Mouse (Mus musculus) neutrophil, adult 5-6 weeks (primary cell): ENCODE measurements around the gene Anapc7. TPM values are rescaled to one million over a fixed set of nuclear protein-coding genes. Genes with fewer than 3 reads are reported as not detected.
"Not testable (repeated sequence)": the region's sequence is repeated elsewhere in the genome, so short reads cannot be mapped to it uniquely, and the experiment has no call there.

ENCODE experiments used
- ATAC-seq: fragments of 151-379, 151-347 bp; 2 replicates; pipeline ENCODE4 v1.8.0; 2017; ENCODE audit warnings: mild to moderate bottlenecking, moderate TSS enrichment; ENCODE audit not compliant: insufficient number of reproducible peaks, poor library complexity, low FRiP score, severe bottlenecking; ENCODE audit errors: extremely low read depth
- total RNA-seq: library from RNA; stranded (forward); fragments of 200-1000 nt; gene quantifications from 2 replicates; pipeline ENCODE4 v1.2.3, GENCODE M21; 2017

Anapc7 gene
- total RNA-seq, 1 experiment from 2014 or later: 24.6 TPM

DNA sequence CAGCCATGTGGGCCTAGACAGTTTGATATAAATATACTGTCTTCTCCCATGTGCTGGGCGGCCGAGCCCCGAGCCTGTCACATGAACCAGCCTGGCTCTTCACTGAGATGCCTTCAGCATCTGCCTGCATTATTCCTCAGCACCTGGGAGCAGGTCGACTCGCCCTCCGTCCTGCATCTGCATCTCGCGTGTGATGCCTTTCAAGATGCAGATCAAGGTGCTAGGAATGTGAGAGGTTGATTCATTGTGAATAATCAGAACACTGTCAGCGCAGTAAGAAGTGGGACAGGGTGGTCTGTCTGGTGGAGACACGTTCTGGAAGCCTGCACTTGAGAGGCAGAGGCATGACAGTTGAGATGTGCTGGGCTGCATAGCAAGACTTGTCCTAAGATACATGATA lies 23.0 kb downstream of the Anapc7 start:
- no peak for ATAC-seq

DNA sequence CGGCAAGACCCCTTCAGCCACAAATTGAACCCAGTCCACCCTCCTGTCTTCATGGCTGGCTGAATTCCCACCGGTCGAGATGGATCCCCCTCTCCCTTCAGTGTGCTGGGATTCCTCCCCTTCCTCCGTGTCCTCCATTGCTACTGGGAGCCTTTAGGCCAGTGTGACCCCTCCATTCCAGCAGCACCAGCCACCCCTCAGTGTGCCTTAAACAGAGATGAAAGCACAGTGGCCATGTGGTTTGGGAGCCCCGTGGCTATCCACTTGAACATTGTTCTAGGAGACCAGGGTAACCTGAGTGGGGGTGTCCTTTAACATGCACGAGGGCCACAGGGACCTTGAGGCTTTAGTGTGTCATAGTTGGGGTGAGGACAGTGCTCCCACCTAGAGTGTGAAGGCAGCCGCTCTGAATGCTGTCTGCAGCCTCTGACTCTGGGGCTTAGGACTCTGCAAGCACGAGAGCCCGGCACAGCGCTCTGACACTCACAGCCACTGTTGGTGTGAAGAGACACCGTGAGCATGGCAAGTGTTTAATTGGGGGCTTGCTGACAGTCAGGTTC lies 23.6 kb downstream of the Anapc7 start:
- no peak for ATAC-seq

DNA sequence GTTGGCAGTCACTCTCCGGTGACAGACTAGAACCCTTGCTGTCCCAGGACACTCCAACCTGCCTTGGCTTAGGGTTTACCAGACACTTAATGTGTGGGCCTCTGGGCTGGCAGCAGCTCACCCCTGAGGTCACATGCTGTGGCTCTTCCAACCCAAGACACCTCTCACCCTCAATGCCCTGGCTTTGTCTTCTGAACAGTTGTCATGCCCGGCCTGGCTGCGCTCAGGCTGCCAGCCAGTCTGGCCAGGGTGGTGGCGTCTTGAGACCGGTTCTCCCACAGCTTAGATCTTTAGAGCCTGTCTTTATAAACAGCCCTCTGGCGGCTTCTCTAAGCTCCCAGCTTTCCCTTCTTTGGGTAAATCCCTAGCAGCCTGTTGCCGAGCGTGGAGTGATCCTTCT lies 26.4 kb downstream of the Anapc7 start:
- ATAC-seq: no peak

DNA sequence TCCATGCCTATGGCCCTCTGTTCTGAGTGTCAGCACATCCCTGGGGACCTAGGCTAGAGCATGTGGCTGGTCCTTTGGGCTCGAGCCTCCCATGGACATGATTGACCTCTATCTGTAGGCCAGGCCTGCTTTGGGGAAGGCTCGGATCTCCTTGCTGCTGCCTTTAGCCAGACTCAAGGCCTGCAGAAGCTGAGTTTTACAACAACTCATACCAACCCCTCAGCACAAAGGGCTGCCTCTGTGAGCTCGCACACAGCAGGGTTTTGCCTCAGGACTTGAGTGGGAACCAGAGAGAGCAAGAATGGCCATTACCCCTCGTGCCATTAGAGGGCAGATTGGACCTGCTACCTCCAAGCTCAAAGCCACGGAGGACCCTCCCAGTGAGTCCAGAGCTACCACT lies 27.4 kb downstream of the Anapc7 start:
- no peak for ATAC-seq

DNA sequence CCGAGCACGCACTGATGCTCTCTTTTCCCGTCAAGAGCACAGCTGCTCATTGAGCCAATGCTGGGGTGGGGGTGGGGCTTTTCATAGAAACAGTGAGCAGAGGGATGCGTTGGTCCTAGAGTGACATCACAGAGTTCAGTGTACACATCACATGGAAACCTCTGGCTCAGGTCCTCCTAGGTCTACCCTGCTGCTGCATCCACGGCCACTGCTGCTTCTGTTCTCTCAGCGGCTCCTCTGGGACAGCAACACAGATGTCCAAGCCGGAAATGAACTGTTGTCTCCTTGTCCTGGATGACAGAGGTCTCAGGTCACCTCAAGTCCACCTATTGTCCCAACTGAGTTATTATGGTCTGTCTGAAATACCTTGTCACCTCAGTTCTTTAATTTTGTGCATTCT lies 28.5 kb downstream of the Anapc7 start:
- ATAC-seq: no peak

DNA sequence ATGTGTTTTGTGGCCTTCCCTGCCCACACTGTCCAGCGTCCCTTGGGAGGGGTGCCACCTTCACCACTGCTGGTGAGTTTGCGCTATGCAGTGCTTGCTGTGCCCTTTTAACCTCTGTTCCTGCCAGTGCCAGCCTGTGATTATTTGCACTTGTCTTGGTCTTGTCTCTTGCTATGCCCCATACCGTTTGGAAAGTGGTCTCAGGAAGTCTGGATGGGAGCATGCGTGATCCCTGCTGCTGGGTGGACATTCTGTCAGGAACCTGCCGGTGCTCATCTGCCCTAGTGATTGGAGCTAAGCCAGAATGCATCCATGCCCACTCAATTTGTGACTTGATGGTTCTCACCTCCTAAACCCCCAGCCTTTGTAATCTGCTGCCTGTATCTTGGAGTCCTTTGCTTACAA lies 29.4 kb downstream of the Anapc7 start:
- no peak for ATAC-seq

DNA sequence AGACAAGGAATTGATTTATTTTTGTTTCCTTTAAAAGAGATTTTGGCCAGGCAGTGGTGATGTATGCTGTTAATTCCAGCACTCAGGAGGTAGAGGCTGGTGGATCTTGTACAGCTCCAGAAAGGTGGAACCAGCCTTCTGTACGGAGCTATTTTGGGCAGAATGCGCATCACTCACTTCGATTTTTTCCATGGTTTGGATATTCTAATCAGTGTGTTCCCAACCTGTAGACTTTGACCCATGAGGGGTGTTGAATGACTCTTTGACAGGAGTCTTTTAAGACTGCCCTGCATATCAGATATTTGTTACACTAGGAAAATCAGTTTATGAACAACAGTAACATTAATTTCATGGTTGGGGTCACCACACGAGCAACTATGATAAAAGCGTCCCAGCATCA lies 29.8 kb downstream of the Anapc7 start:
- ATAC-seq: no peak

DNA sequence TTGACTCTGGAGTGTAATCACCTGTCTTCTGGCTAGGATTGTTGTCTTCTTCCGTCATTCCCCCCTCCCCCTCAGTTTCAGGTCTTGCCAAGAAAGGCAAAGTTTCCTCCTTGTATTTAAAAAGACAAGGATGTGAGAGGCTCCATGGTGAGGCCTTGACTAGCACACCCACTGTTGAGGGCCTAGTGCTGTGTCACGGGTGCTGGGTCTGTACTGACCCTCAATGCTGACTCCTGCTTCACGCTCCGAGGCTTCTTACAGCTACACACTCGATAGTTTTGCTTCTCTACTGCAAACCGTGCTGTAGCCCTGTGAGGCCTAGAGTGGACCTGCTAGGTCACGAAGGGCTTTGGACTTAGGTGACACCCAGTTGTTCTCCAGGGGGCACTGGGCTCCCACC lies 30.7 kb downstream of the Anapc7 start:
- no peak for ATAC-seq

DNA sequence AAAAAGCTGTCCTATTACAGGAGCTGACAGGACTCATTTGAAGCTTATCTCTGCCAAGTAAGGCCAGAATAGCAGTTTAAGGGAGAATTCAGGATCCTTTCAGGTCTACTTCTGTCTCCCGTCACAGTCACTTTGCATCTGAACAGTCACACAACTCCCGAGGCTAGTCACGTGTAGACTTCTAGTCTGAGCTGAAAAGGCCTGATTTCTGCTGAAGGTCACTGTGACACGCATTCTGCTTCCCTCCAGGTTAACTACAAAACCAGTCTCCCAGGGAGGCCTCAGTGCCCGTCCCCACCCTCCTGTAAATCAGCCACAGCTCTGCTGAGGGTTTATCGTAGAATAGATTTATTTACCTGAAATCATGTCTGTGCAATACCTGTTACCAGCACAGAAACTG lies 31.7 kb downstream of the Anapc7 start:
- no peak for ATAC-seq

DNA sequence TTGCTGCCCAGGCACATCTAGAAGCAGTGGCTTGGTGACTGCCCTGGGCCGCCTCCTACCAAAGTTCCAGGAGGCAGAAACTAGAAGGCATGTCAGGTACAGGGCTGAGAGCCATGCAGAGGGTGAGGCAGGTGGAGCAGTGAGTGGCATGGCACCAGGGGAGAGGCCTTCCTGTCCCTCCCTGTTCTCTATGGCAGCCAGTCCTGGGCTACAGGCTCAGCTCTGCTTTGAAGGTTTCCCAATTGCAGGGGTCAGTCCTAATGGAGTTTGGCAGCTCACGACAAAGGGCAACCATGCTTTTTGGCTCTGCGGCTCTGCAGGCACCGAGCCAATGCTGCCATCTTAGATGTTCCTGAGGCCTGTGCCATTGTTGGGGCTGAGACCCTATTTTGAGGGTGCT lies 32.9 kb downstream of the Anapc7 start:
- no peak for ATAC-seq

DNA sequence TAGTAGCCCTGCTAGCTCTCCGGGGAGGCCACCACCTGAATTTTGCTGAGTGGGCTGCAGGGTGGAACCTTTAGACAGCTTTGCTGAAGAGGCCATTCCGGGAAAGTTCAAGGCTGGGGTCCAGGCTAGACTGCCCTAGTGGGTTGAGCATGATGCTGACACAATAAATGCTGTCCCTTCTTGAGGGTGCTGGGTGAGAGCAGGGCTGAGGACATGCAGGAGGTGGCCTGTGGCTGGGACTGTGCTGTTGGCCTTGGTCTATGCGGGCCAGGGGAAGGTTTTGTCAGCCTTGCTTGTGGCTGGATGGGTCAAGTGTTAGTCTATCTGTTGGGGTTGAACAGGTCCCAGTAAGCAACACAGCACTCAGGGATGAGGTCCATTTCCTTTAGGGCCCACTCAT lies 33.4 kb downstream of the Anapc7 start:
- ATAC-seq: no peak

DNA sequence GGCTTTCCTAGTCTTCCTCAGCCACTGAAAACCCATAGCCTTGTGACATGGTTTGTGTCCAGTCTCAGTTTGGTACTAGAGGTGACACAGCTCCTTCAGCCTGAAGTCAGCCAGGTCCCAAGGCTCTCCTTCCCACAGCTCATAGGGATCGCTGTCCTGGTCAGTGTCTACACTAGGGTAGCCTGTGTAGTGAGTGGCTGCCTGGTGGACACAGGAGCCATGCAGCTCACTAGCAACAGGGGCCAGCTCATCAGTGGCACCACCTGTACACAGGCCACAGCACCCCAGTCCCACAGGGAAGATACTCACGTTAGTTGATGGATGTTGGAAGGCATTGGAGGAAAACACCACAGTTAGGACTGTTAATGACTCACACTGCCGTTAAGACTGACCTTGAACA lies 34.1 kb downstream of the Anapc7 start:
- no peak for ATAC-seq

DNA sequence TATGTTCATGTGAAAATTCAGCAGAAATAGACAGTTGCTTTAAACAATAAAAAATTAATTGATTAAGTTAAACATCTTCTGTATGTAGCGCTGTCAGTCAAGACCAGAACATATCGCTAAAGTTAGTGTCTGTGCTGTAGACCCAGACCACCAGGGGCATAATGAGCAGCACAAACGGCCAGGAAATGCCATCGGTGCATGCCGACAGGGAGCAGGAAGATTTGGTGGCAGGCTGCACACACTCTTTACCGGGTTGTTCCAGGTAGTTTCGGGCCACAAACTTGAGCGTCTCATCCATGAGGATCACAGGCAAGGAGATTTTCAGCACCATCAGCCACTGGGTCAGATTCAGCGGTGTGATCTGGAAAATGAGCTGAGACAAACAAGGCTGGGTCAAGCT lies 35.6 kb downstream of the Anapc7 start:
- ATAC-seq: not testable (repeated sequence)

DNA sequence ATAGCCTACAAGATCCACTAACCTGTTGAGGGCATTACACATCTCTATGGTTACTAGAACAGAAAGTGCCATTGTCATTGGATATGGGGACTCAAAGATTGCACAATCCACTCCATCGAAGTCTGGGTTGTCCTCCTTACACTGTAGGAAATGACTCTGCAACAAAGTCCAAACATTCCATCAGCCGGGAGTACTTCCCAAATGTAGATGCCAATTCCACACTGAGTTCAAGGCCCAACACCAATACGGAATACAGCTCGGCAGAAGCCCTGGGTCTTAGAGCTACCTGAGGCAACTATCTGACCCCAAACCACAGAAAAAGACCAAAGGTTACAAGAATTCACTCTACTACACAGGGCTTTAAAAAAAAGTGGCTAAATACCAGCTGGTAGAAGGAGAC lies 36.6 kb downstream of the Anapc7 start:
- no peak for ATAC-seq

DNA sequence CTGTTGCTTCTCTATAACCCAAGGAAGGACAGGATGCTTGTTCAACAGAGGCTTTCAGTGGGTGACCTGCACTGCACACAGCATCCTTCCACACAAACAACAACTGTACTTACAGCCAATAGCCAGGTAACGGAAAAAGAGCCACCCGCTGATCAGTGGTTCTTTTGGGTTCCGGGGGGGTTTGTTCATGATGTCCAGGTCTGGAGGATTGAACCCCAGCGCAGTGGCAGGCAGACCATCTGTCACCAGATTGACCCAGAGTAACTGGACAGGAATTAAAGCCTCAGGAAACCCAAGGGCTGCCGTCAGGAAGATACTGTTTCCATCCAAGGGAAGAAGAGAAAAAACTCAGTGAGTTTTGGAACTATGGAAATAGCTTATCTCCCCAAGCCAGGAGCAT lies 37.8 kb downstream of the Anapc7 start:
- no peak for ATAC-seq

DNA sequence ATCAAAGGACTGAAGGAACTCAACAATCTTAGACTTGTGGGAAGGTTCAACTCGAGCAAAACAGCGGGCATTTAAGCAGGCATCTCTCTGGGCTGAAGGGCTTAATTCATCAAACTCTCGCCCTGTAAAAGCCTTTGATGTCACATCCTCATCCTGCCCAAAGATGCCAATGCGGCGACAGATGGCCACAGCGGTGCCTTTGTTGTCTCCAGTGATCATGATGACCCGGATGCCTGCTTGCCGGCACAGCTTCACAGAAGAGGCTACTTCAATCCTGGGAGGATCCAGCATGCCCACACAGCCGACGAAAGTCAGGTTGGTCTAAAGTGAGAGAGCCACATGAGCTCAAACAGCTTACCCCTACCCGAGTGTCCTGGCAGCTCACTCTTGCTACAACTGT lies 39.2 kb downstream of the Anapc7 start:
- ATAC-seq: no peak

DNA sequence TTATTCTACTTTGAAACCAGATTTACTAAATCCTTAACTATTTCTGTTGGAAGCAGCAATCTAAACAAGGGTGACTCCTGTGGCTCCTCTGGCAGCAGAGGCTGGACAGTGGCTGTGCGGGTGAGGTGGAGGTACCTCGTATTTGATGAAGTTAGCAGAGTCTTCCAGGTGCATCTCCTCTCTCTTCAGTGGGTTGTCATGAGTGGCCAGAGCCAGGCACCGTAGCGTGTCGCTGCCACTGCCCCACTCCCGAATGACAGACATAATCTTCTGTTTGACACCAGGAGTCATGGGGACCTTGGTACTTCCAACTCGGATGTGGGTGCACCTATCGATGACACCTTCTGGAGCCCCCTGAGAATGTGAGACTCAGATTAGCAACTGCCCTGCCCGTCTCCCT lies 39.9 kb downstream of the Anapc7 start:
- no peak for ATAC-seq

DNA sequence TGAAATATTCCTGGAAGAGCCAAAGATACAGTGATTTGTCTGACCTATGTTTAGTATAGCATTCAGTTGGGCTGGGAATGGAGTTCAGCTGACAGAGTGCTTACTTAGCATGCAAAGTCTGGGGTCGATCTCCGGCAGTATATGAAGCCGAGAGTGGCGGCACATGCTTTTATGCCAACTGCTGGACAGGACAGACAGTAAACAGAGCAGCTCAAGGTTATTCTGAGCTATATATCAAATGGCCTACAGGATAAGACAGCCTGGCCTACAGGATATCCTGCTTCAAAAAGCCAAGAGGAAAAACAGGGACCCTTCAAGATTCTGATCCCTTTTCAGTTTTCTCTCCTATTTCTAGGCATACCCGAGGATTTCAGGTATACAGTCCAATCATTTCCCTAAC lies 50.2 kb downstream of the Anapc7 start:
- ATAC-seq: no peak

DNA sequence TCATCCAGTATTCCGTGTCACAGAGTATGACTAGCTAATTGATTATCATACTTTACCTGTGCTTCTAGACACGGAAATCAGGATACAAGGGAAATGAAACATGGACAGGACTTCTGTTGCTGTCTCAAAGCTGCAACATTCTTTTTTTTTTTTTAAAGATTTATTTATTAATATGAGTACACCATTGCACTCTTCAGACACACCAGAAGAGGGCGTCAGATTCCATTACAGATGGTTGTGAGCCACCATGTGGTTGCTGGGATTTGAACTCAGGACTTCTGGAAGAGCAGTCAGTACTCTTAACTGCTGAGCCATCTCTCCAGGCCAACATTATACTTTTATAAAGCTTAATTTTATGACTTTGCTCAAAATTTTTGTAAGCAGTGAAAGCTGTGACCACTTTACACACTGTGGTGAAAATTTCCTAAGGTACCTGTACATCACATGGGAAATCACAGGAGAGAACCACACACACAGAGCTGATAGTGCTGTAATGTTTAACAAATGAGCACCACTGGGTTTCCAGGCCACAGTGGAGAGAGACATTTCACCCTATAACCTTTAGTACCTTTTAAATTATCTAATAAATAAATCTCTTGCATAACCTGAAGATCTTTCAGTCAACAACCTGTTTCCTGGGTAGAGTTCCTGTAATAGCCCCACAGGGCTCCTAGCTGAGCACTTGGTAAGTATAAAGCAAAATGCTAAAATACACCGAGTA lies 53.3 kb downstream of the Anapc7 start:
- no peak for ATAC-seq

DNA sequence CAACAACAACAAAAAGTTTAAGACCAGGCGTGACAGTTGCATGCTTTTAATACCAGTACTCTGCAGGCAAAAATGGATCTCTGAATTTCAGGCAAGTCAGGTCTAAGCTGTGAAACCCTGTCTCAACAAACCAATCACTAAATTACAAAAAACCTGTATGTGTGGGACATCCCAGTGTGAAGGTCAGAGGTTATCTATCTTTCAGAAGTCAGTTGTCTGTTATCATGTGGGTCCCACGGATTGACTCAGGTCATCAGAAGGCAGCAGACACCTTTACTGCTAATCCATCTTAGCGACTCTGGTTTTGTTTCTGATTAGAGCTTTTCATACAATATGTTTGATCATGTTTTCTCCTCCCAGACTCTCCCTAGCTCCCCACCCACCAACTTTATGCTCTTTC lies 54.6 kb downstream of the Anapc7 start:
- no peak for ATAC-seq

DNA sequence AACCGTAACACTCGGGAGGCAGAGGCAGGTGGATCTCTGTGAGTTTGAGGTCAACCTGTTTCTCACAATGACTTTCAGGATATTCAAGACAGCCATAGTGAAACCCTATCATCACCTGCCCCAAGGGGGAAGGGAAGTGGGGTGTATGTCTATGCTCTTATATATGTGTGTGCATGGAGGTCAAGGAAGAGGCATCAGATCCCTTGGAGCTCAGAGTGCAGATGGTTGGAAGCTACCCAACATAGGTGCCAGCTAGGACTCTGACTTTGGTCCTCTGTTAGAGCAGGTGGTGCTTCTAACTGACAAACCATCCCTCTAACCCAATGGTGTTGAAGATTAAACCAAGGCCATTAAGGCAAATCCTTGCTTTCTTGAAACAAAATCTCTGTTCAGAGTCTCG lies 56.0 kb downstream of the Anapc7 start:
- no peak for ATAC-seq
